Mouse (Mus musculus): ENCODE measurements around the gene Gm13278.
"Not testable (repeated sequence)": the region's sequence is repeated elsewhere in the genome, so short reads cannot be mapped to it uniquely, and the experiment has no call there.

DNA sequence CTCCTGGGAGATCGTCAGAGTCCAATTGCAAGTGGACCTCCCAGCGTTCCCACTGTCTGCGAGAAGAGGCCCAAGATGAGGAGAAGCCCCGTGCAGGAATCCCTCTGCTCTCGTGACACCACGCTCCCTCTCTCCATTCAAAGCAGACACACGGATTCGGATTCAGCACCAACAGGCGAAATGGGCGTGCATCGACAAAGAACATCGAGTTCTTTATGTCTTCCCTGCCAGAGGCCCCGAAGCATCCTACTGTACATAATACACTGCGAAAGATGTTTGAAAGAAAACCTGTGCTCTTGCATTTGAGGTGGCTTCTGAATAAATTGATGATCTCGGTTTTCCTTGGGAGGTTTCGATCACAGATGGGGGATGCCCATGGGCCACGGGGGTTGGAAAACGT is 11.0 kb upstream of the Gm13278 start:
- TF ChIP-seq CTCF (conservative IDR thresholded peaks at IDR 0.05; ENCODE audit: low read length); NANOG (IDR thresholded peaks at IDR 0.05; ENCODE audit: borderline replicate concordance, low read length); POU5F1 (IDR thresholded peaks at IDR 0.05; ENCODE audit: borderline replicate concordance, low read length): not testable (repeated sequence)

Measured in E14TG2a.4 (cell line).